Mouse (Mus musculus) testis, adult 2 months (tissue): ENCODE measurements around the gene Arl16.

Experiments
- CTCF ChIP-seq: fragments of 200-500 bp; IDR thresholded peaks from 2 replicates; pipeline ENCODE4 v1.5.1; 2012; ENCODE audit warnings: low read depth, mild to moderate bottlenecking, inconsistent platforms, low read length, moderate library complexity; ENCODE audit not compliant: control insufficient read depth, insufficient read depth, insufficient replicate concordance
- POLR2A ChIP-seq: fragments of 200-500 bp; IDR thresholded peaks from 2 replicates; pipeline ENCODE4 v1.6.1; 2012; ENCODE audit warnings: low read depth, mild to moderate bottlenecking, inconsistent platforms, low read length, moderate library complexity; ENCODE audit not compliant: control insufficient read depth

- TF ChIP-seq CTCF (no peak), POLR2A (no peak)
Measured at GRCm38 (mm10) chr11:120492024-120492877, 24.8 kb upstream of the Arl16 start.
